ENCODE assay signal across 31 mouse cellular contexts in genomic region chr8:52355226-52355625, GRCm38 (mm10).
"Had no signal": no experiment of that assay in that cellular context is flagged by ENCODE, and none has a peak within 500 bp of the region (broad histone marks: within the 10 kb centered on the region; RNA-seq: fewer than 3 reads in every experiment).

No protein-coding gene starts in this region.

- H3K4me2 ChIP-seq: limb, embryonic 12.5 days; limb, embryonic 13.5 days; limb, embryonic 15.5 days; liver, embryonic 11.5 days; liver, embryonic 12.5 days; liver, embryonic 13.5 days; liver, embryonic 15.5 days; lung, embryonic 14.5 days; lung, embryonic 15.5 days; midbrain, embryonic 11.5 days; midbrain, embryonic 12.5 days; midbrain, embryonic 13.5 days; neural tube, embryonic 12.5 days had no signal

- DNase-seq: left cerebral cortex, postnatal 4 days; liver; liver, embryonic 13.5 days; liver, postnatal 0 days; lung, adult 18-20 months; lung, adult 2 months; lung, embryonic 14.5 days; lung, postnatal 10 days; lung, postnatal 14 days; lung, postnatal 36 days; lung, postnatal 4 days; midbrain, embryonic 14.5 days had no signal

- ATAC-seq: liver, embryonic 12.5 days; liver, postnatal 0 days; lung, postnatal 0 days; midbrain, embryonic 13.5 days; midbrain, embryonic 16.5 days had no signal

- H3K27ac ChIP-seq: limb, embryonic 10.5 days; limb, embryonic 12.5 days; limb, embryonic 13.5 days; limb, embryonic 15.5 days; liver, embryonic 12.5 days; liver, embryonic 13.5 days; liver, embryonic 14.5 days; liver, embryonic 15.5 days; lung, embryonic 15.5 days; macrophage; midbrain, embryonic 10.5 days; midbrain, embryonic 12.5 days; midbrain, embryonic 13.5 days; neural tube, embryonic 12.5 days had no signal

- H3K4me1 ChIP-seq: limb, embryonic 10.5 days; limb, embryonic 12.5 days; limb, embryonic 13.5 days; limb, embryonic 15.5 days; liver, embryonic 12.5 days; liver, embryonic 13.5 days; liver, embryonic 15.5 days; lung, embryonic 15.5 days; megakaryocyte, embryonic 14.5 days; midbrain, embryonic 10.5 days; midbrain, embryonic 12.5 days; midbrain, embryonic 13.5 days; neural tube, embryonic 12.5 days had no signal

- H3K4me3 ChIP-seq: limb, embryonic 10.5 days; limb, embryonic 12.5 days; limb, embryonic 13.5 days; limb, embryonic 15.5 days; liver, embryonic 12.5 days; liver, embryonic 13.5 days; liver, embryonic 15.5 days; lung, embryonic 15.5 days; megakaryocyte, embryonic 14.5 days; midbrain, embryonic 10.5 days; midbrain, embryonic 12.5 days; midbrain, embryonic 13.5 days; myocyte; neural tube, embryonic 12.5 days had no signal

- H3K9ac ChIP-seq: limb, embryonic 12.5 days; limb, embryonic 13.5 days; limb, embryonic 15.5 days; liver, embryonic 12.5 days; liver, embryonic 13.5 days; liver, embryonic 14.5 days; liver, embryonic 15.5 days; liver, postnatal 0 days; lung, embryonic 14.5 days; lung, embryonic 15.5 days; midbrain, embryonic 12.5 days; midbrain, embryonic 13.5 days; neural tube, embryonic 12.5 days had no signal

- H3K9me3 ChIP-seq: limb, embryonic 10.5 days; limb, embryonic 12.5 days; limb, embryonic 13.5 days; limb, embryonic 15.5 days; liver, embryonic 13.5 days; liver, embryonic 15.5 days; lung, embryonic 15.5 days; midbrain, embryonic 12.5 days; midbrain, embryonic 13.5 days had no signal

- H3K27me3 ChIP-seq: limb, embryonic 12.5 days; limb, embryonic 13.5 days; limb, embryonic 15.5 days; liver, embryonic 12.5 days; liver, embryonic 13.5 days; liver, embryonic 15.5 days; lung, embryonic 15.5 days; megakaryocyte, embryonic 14.5 days; midbrain, embryonic 12.5 days; midbrain, embryonic 13.5 days; neural tube, embryonic 12.5 days had no signal

- H3K36me3 ChIP-seq: limb, embryonic 10.5 days; limb, embryonic 12.5 days; limb, embryonic 13.5 days; limb, embryonic 15.5 days; liver, embryonic 12.5 days; liver, embryonic 13.5 days; liver, embryonic 15.5 days; lung, embryonic 15.5 days; midbrain, embryonic 10.5 days; midbrain, embryonic 12.5 days; midbrain, embryonic 13.5 days; neural tube, embryonic 12.5 days had no signal
